Mouse (Mus musculus): ENCODE data around the gene Tsen34. TPM values are rescaled to one million over a fixed set of nuclear protein-coding genes. Genes with fewer than 3 reads are reported as not detected.

The Tsen34 gene
- total RNA-seq (2021): 10 to 100 TPM; 22.7 to 31.9 TPM
- long read RNA-seq, experiment 1, transcript Tsen34-204 (5 exons, 1,779 nt): major isoform, 38 of 64 reads
- long read RNA-seq, experiment 1, transcript Tsen34-202 (4 exons, 1,319 nt): minor isoform, 9 of 64 reads
- long read RNA-seq, experiment 1, partial matches to known transcripts: 0 of 64 reads
- long read RNA-seq, experiment 1, other reads (novel, unspliced or antisense): 17 of 64 reads
- long read RNA-seq, experiment 2, transcript Tsen34-204 (5 exons, 1,779 nt): major isoform, 37 of 64 reads
- long read RNA-seq, experiment 2, partial matches to known transcripts: 0 of 64 reads
- long read RNA-seq, experiment 2, other reads (novel, unspliced or antisense): 26 of 64 reads

DNA sequence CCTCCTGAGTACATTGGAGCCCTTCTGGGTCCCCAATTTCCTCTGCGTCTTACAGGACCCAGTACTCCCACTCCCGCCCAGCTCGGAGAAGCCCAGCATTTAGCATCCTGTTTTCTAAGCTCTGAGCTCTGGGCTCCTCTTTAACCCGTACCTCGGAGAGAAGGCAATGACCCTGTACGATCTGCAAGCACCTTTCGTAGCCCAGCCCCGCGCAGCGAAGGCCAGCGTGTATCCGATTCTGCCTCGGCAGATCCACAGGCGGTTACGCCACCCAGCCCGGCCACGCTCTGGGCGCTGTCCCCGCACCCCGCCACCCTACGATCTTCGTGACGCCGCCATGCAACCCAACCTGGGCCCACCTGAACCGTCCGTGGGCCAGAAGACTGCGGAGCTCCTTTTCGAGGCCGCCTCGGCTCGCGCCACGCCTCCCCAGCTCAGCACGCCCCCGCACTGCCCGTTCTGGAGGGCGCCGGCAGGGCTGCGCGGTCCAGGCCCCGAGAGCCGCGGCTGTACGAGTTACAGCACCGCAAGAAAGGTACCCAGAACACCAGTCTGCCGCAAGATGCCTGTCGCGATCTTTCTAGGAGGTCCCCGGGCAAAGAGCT lies at the start of gene Tsen34:
TSS of gene Tsen34 (plus strand) at position 482 of the 605 bp plus-strand sequence.
- H3K27ac ChIP-seq: peak within 1 kb of the TSS; percentile 98
- no peak; the same call in 1 of the 2 replicates for TF ChIP-seq CTCF (IDR thresholded peaks at IDR 0.05)
- DNase-seq: no peak
- intact Hi-C loops (cut with DNase I): loop anchor here (2.0 to 5.0 kb wide), 3 partner anchors 28 to 65 kb away; partner anchors contain the start of genes Cnot3, Leng1, Prpf31 and Tfpt
- H3K4me3 ChIP-seq: peak within 1 kb of the TSS; percentile 76

- Histone ChIP-seq H3K27ac (no peak overlapping the region), H3K4me3 (no peak overlapping the region)
- no peak for TF ChIP-seq CTCF (IDR thresholded peaks at IDR 0.05)
- DNase-seq: no peak
- intact Hi-C loops (cut with DNase I): loop anchor here (10.0 kb wide), 1 partner anchor 501 kb away; no protein-coding TSS in a partner anchor
Measured at GRCm38 (mm10) chr7:3643412-3643811, 49.3 kb upstream of the Tsen34 start.

DNA sequence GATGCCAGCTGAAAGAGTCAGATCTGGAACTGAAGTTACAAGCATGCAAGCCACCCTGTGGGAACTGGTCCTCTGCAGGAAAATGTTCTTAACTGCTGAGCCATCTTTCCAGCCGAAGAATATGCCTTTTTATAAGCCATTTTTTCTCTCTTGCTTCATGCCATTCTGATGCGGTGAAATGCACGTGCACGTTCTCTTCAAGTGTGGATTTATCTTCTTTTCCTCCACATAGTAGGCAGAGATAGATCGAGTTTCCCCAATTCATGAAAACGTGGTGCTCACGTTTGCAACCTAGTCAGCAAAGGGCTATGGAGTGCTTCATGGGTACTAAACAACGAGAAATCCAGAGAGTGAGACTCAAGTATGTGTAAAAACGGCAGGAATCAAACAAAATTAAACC lies 48.8 kb upstream of the Tsen34 start:
- Histone ChIP-seq H3K4me3 (peak overlapping the region; percentile 74), H3K27ac (0 out of 2 replicates have a peak overlapping the region, but pooled peaks have one; percentile 87)
- DNase-seq: no peak
- intact Hi-C loops (cut with DNase I): loop anchor here (10.0 kb wide), 1 partner anchor 501 kb away; no protein-coding TSS in a partner anchor
- no peak for TF ChIP-seq CTCF (IDR thresholded peaks at IDR 0.05)

DNA sequence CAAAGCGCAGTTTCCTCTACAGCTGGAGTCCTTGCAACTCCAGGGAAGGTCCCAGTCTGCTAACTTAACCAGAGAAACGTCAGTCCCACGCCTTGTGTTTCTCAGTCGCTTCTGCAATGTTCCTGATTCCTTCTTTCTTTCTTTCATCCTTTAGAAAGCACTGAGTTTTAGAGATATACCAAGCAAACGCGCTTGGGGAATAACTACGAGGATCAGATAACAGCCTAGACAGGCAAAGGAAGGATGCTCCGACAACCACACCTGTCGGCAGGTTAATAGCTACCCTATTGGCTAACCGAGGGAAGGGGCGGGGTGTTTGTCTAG lies 48.4 kb upstream of the Tsen34 start:
- intact Hi-C loops (cut with DNase I): loop anchor here (10.0 kb wide), 1 partner anchor 500 kb away; no protein-coding TSS in a partner anchor
- Histone ChIP-seq H3K4me3 (peak overlapping the region; percentile 74), H3K27ac (peak overlapping the region; percentile 87)
- no peak for TF ChIP-seq CTCF (IDR thresholded peaks at IDR 0.05)
- peak; percentile 89 for DNase-seq

DNA sequence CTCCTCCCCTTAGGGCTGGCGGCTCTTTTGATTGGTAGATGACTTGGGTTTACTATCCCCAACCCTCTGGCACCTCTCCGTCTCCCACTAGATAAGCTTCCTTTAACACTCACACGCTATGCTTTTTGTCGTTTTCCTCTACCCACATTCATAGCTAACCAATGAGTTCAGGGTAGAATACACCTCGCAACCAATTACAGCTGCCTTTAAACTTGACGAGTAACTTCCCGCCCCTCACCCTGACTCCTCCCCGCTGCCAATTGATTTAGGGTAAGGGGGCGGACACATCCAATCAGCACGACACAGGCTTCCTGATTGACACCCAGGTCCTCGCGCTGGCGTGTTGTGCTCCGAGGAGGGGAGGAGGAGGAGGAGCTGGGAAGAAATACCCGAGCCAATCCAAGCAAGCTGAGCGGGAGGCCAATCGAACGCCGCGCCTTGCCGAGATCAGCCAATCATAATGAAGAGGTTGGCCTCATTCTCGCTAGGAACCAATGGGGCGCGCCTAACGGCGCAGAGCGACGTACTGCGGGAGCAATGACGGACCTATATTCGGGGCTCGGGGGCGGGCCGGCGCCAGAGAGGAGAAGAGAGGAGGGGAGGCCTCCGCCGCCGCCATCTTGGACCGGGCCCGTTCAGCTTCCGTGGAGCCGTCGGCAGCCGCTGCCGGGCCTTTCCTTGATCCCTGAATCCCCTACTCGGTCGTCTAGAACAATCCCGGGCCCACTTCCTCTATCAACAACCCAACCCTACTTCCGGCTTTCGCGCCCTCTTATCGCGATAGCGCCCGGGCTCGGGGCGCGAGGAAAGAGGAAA lies 47.8 kb upstream of the Tsen34 start, which contains the start of gene Cnot3:
TSS of gene Cnot3 (plus strand) at position 597 of the 816 bp plus-strand sequence.
- no peak for TF ChIP-seq CTCF (IDR thresholded peaks at IDR 0.05)
- peak within 1 kb of the TSS; percentile 75 for H3K4me3 ChIP-seq
- peak within 1 kb of the TSS; percentile 98 for H3K27ac ChIP-seq
- intact Hi-C loops (cut with DNase I): loop anchor here (1.0 to 10.0 kb wide), 3 partner anchors 20 to 500 kb away; partner anchors contain the start of genes Leng1, Mboat7 and Tsen34
- DNase-seq: peak; percentile 99

DNA sequence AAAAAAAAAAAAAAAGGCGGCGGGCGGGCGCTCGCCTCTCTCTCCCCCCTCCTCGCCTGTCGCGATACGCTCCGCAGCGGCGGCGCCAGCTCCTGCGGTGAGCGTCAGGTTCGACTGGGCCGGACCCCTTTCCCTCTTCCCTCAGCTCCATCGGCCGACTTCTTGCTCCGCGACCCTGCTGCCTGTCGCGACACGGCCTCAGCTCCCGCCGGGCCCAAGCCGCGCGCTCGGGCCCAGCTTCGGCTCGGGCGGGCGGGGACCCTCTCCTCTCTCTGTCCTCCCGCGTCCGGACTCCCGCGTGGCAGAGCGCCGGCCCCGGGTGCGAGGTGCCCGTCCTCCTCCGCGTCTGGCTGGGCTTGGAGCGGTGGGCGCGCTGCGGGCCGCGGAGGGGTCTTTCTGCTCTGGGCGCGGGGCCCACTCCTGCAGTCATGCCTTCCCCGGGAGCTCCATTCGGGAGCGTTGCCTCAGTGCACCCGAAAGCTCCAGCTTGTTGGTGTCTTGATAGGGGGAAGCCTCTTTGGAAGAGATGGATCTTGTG lies 47.1 kb upstream of the Tsen34 start:
- no peak for TF ChIP-seq CTCF (IDR thresholded peaks at IDR 0.05)
- DNase-seq: no peak
- intact Hi-C loops (cut with DNase I): loop anchor here (1.0 to 10.0 kb wide), 3 partner anchors 20 to 499 kb away; partner anchors contain the start of genes Leng1, Mboat7 and Tsen34
- H3K27ac ChIP-seq: peak overlapping the region; percentile 98
- peak overlapping the region; percentile 75 for H3K4me3 ChIP-seq

GRCm38 (mm10) chr7:3646188-3646587 lies 46.5 kb upstream of the Tsen34 start:
- DNase-seq: no peak
- intact Hi-C loops (cut with DNase I): loop anchor here (5.0 to 10.0 kb wide), 2 partner anchors 46 to 499 kb away; partner anchors contain the start of genes Mboat7 and Tsen34
- H3K4me3 ChIP-seq: peak overlapping the region; percentile 75
- H3K27ac ChIP-seq: peak overlapping the region; percentile 98
- TF ChIP-seq CTCF (IDR thresholded peaks at IDR 0.05): no peak

DNA sequence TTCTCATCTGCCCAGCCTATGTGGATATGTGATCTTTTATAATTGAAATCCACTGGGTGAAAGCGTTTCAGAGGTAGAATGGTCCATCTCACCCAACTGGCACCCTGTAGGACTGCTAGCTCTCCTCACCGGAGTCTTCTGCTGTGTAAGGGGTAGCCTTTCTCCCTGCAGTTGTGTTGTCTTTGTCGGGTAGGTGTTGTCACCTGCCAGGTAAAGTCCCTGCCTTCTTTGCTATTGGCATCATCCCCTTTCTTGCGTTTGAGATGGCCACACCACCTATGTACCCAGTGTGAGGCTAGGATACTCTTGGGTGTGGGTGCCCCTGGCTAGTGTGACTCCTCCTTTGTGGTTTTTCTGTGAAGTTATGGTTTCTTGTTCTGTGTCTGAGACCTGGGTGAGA lies 46.0 kb upstream of the Tsen34 start:
- H3K4me3 ChIP-seq: peak overlapping the region; percentile 75

DNA sequence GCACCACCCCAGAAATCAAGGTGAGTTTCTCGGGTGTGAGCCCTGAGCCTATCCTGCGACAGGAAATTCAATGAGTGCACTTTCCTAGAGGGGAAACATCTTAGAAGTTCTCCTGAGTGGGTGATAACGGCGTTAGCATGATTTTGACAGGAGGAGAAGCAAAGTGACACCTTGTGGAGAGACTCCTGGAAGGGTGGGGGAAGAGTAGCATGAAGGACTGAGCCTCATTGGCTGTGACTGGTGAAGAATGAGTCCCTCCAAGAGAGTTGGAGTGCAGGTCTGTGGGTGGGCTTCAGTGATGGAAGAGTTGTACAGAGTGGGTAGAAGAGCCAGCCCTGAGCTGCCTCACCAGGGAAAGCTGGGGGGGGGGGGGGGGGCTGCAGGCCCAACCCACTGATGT lies 35.7 kb upstream of the Tsen34 start:
- intact Hi-C loops (cut with DNase I): no loop called here
- TF ChIP-seq CTCF (IDR thresholded peaks at IDR 0.05): no peak
- no peak overlapping the region for H3K4me3 ChIP-seq
- no peak overlapping the region for H3K27ac ChIP-seq
- DNase-seq: no peak

More for the DNA sequence above, 46.0 kb upstream of the Tsen34 start:
- intact Hi-C loops (cut with DNase I): loop anchor here (1.0 to 10.0 kb wide), 3 partner anchors 31 to 498 kb away; partner anchors contain the start of genes Mboat7 and Tsen34
- peak overlapping the region; percentile 98 for H3K27ac ChIP-seq
- TF ChIP-seq CTCF (IDR thresholded peaks at IDR 0.05): no peak
- no peak for DNase-seq

DNA sequence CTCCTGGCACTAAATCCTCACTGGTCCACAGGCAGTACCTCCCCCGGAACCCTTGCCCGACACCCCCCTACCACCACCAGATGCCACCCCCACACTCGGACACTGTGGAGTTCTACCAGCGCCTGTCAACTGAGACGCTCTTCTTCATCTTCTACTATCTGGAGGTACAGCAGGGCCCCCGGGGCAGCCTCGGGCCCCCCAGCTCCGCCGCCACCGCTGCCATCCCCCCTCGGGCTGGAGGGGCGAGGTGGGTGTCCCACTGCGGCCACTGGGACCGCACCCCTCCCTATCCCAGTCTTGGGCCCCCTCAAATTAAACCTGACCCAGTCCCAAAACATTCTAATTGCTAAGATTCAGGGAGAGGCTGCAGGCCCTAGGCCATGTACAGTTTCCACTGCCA lies 34.1 kb upstream of the Tsen34 start:
- no peak for DNase-seq
- intact Hi-C loops (cut with DNase I): no loop called here
- TF ChIP-seq CTCF (IDR thresholded peaks at IDR 0.05): no peak
- H3K27ac ChIP-seq: no peak overlapping the region
- no peak overlapping the region for H3K4me3 ChIP-seq

DNA sequence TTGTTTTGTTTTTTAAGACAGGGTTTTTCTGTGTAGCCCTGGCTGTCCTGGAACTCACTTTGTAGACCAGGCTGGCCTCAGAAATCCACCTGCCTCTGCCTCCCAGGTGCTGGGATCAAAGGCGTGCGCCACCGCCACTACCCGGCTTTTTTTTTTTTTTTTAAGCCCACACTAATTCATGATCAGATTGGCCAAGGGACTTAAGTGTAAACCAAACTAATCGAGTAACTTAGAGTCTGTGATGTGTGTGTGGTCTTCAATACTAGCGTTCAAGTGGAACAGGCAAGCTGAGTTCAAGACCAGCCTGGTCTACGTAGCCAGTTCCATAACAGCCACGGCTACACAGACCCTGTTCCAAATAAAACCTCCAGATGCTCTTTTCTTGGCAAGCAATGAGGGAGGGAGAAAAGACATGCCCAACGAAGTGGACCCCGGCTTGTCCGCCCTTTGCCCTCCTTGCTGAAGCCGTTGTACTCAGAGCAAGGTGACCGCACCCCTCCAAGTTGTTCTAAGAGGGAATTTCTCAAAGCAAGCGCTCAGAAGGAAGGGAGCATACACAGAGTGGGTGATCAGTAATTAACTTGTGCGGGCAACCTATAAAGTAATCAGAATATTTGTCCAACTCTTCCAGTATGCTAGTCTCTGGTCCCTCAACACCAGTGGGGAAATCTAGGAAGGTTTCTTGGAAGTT lies 28.0 kb upstream of the Tsen34 start:
- Histone ChIP-seq H3K4me3 (peak overlapping the region; percentile 78), H3K27ac (peak overlapping the region; percentile 92)
- no peak for DNase-seq
- no peak for TF ChIP-seq CTCF (IDR thresholded peaks at IDR 0.05)
- intact Hi-C loops (cut with DNase I): loop anchor here (1.0 to 2.0 kb wide), 2 partner anchors 19 to 28 kb away; partner anchors contain the start of genes Cnot3, Mboat7 and Tsen34

Data from gastrocnemius, adult 2 months (tissue).